Mouse (Mus musculus) cortical plate, adult 2 months (tissue): ENCODE measurements around the gene Cd163.

ENCODE experiments used
- CTCF ChIP-seq: fragments of 200-500 bp; IDR thresholded peaks from 2 replicates; pipeline ENCODE4 v1.5.1; 2011; ENCODE audit warnings: mild to moderate bottlenecking, control low read depth, low read length; ENCODE audit not compliant: insufficient read depth; ENCODE audit errors: extremely low read depth
- POLR2A ChIP-seq: fragments of 200-500 bp; IDR thresholded peaks from 2 replicates; pipeline ENCODE4 v1.6.1; 2011; ENCODE audit warnings: mild to moderate bottlenecking, low read length, control low read depth; ENCODE audit not compliant: insufficient read depth; ENCODE audit errors: extremely low read depth

GRCm38 (mm10) chr6:124312292-124312691 is 7.8 kb downstream of the Cd163 start:
- no peak for TF ChIP-seq CTCF
- TF ChIP-seq POLR2A: no peak
